Mouse (Mus musculus): ENCODE measurements at regions not wholly inside any gene's neighbourhood (a gene's known extent, or its start where the extent isn't known, plus 50 kb on each side); places are given as distances from the start of the nearest gene placed in this dataset.

DNA sequence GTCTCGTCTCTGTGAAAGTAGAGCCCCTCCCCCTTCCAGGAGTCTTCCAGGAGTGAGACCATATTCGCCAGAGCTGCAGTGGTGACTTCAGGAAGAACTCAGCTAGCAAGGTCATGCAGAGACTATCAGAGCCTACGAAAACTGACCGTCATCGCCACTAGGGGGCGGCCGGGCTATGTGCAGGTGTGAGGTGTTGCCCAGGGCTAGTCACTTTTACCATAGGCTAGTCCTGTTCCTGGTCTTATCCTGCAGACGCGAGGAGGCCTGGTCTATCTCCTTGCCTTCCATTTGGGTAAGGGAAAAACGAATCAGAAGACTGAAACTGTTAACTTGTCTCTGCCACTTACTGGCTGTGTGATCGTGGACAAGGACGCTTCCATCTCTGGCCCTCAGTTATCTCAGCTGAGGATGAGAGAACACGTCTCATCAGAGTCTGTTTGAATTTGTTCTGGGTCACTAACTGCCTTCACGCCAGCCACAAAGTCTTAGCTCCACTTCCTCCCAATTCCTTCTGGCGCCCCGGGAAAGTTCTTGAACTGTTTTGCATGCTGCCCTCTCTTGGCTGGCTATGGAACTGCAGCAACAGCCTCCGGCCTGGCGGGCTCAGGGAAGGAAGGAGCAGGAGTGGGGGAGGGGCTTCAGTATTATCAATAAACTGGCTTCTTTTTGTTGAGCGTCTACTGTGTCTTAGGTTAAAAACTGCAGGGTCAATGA lies 53.5 kb upstream of the Runx3 start:
- TF ChIP-seq POLR2A (IDR thresholded peaks at IDR 0.05; ENCODE audit: extremely low read depth, insufficient read depth, low read length) = no peak
- peak; percentile 68 for TF ChIP-seq CTCF (IDR thresholded peaks at IDR 0.05; ENCODE audit: extremely low read depth, insufficient read depth, low read length)
- H3K4me1 ChIP-seq (ENCODE audit: control insufficient read depth, insufficient read depth, low read length) = no peaks in the 10 kb centered on the region
- H3K4me3 ChIP-seq (ENCODE audit: insufficient read depth, low read length) = no peak overlapping the region
- no peak overlapping the region for H3K27ac ChIP-seq (ENCODE audit: insufficient read depth, low read length)

DNA sequence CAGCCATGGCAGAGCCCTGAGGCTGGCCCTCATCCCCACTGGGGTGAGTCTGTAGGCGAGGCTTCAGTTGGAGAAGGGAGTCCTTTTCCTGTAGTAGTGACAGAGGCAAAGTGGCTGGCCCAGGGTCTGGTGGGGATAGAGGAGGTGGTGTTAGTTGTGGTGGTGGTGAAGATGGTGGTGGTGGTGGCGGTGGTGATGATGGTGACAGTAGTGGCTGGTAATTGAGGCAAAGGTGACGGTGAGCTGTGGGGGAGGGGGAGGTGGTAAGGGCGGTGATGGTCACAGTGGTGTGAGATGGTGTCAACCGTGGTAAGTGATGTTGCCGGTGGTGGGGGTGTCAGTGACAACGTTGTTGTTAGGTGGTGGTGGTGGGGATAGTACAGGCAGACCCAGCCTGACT lies 52.6 kb upstream of the Runx3 start:
- TF ChIP-seq POLR2A (IDR thresholded peaks at IDR 0.05; ENCODE audit: extremely low read depth, insufficient read depth, low read length) (no peak), CTCF (IDR thresholded peaks at IDR 0.05; ENCODE audit: extremely low read depth, insufficient read depth, low read length) (no peak)
- no peak overlapping the region for H3K4me3 ChIP-seq (ENCODE audit: insufficient read depth, low read length)
- no peak overlapping the region for H3K27ac ChIP-seq (ENCODE audit: insufficient read depth, low read length)
- H3K4me1 ChIP-seq (ENCODE audit: control insufficient read depth, insufficient read depth, low read length) = no peaks in the 10 kb centered on the region

DNA sequence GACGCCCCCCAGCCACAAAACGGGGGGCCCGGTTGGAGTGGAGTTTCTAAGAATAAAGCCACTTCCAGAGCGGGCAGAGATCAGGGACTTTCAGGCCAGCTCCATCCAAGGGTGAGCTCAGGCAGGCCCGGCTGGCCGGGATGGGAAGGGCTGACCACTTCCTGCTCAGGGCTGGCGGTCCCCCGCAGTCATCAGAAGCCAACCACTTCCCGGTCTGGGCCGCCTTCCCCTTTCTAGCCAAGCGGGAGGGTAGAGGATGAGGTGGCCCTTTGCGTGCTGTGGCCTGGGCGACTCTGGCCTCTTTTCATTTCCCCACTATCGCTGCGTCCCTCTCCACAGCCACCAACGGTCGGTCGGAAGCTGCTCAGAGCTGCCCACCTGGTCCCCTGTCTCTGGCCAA lies 50.6 kb upstream of the Runx3 start:
- TF ChIP-seq POLR2A (IDR thresholded peaks at IDR 0.05; ENCODE audit: extremely low read depth, insufficient read depth, low read length) (no peak), CTCF (IDR thresholded peaks at IDR 0.05; ENCODE audit: extremely low read depth, insufficient read depth, low read length) (no peak)

More for the DNA sequence above, 50.6 kb upstream of the Runx3 start:
- Histone ChIP-seq H3K4me1 (ENCODE audit: control insufficient read depth, insufficient read depth, low read length) (no peaks in the 10 kb centered on the region), H3K27ac (ENCODE audit: insufficient read depth, low read length) (no peak overlapping the region), H3K4me3 (ENCODE audit: insufficient read depth, low read length) (no peak overlapping the region)
